Mouse (Mus musculus) lung, adult 2 months (tissue): Measurements from ENCODE around the gene Spon1. TPM values are rescaled to one million over a fixed set of nuclear protein-coding genes. Genes with fewer than 3 reads are reported as not detected.

ENCODE experiments used
- DNase-seq: peaks from one replicate; pipeline ENCODE4 v3.0.0; 2022
- H3K4me1 ChIP-seq: fragments of 200-500 bp; 2 replicates; pipeline ENCODE4 v1.6.1; 2011; ENCODE audit warnings: low read length; ENCODE audit not compliant: control insufficient read depth, insufficient read depth
- H3K4me3 ChIP-seq: fragments of 200-500 bp; replicated peaks from 2 replicates; pipeline ENCODE3; 2011; ENCODE audit warnings: low read depth, mild to moderate bottlenecking, control low read depth, low read length; ENCODE audit errors: extremely low read depth
- CTCF ChIP-seq: fragments of 200-500 bp; IDR thresholded peaks from 2 replicates; pipeline ENCODE4 v1.5.1; 2011; ENCODE audit warnings: mild to moderate bottlenecking, low read length, control low read depth; ENCODE audit not compliant: insufficient read depth
- POLR2A ChIP-seq: fragments of 200-500 bp; IDR thresholded peaks from 2 replicates; pipeline ENCODE4 v1.6.1; 2011; ENCODE audit warnings: low read depth, mild to moderate bottlenecking, control low read depth, low read length, borderline replicate concordance; ENCODE audit errors: extremely low read depth
- WGBS: fragments of 180-500 bp; shearing (Covaris S2); methylation state at CpG from one replicate; pipeline ENCODE4 v1.1.7; 2018; 5-methylcytosine and 5-hydroxymethylcytosine counted together
- polyA plus RNA-seq: library from polyadenylated mRNA; depleted of rRNA; stranded (reverse); fragments of >200 nt; gene quantifications from 2 replicates; pipeline ENCODE4 v1.2.3, GENCODE M21; 2012

Gene Spon1
- polyA plus RNA-seq, 1 experiment = 86.6 TPM

DNA sequence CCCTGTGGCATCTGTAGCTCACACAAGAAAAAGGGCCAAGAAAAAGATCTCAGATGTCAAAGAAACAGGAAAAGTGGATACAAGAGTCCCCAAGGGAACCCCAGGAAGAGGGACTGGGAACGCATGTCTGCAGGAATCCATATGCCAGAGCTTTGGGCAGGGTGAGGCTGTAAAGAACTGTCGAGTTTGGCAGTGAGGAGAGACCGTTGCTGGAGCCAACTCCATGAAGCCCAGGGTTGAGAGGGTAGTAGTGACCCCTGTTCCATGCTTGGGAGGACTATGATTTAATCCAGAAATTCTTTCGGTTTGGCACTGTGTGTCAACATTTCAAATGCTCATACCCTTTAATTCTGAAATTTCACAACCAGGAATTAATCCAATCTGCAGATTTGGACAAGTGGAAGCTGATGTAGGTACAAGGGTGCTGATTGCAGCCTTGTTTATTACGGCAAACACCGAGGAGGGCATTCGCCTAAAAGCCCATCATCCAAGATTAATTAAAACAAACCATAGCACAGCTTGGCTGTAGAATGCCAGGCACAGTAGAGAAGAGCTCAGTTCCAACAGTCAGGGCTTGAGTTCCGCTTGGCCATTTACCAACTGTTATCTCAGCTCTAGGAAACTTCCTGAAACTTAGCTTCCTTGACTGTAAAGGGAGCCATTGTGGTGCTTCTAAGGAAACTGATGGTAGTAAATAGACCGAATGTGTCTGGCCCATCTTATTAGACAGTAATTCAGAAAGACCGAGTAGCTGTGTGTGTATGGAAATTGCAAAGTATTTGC, 45.8 kb downstream of the Spon1 start:
- Histone ChIP-seq H3K4me1 (no peaks in the 10 kb centered on the region), H3K4me3 (no peak overlapping the region)
- TF ChIP-seq CTCF (no peak), POLR2A (no peak)
- DNase-seq = no peak
- 41% methylated on average over 10 of the region's 10 CpGs for WGBS

DNA sequence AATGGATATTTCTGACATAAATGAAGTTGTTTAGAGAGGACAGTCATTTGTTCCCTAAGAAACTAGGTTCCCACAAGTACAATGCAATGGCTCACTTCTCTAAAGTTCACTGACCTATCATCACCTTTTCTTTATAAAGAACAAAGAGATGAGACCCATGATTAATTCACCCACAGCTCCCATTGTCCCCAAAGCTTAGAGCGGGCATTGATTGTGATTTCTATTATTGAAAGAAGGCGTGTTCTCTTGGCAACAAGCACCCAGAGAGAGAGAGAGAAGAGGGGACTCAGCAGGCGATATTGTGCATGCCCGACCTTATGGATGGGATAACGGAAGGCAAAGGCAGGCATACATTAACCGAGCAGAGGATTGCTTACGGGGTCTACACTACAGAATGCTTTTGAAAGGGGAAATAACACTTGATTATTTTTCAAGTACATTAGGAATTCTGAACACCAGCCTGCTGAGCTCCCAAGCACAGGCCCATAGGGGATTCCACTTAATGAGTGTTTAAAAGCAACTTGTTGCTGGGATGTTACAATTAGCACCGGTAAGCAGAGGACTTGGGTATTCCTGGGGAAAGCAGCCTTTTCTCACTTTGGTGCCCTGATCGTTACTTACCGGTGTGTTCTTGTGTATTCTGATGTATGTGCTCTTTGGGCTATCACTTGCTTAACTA, 48.4 kb downstream of the Spon1 start:
- WGBS = 95% methylated on average over 10 of the region's 10 CpGs

DNA sequence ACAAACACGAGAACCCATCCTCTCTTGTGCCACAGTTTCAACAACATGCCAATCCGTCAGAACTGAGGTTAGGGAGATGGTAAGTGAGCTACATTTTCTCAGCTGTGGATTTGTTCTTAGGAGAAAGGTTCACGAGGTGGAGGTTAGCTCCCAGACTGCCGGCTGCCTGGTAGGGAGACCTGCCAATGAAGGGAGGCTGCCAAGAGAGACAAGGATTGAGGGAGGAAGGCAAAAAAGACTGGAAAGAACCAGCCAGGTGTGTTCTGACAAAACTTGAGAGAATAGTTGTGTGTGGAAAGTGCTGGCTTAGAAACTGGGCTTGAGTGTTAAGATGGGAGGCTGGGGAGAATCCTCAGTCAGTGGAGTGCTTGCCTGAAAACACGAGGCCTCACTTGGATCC, 49.9 kb downstream of the Spon1 start:
- TF ChIP-seq CTCF = no peak
- no peak for TF ChIP-seq POLR2A
- 63% methylated on average over 5 of the region's 5 CpGs for WGBS
- DNase-seq = no peak
- no peaks in the 10 kb centered on the region for H3K4me1 ChIP-seq
- no peak overlapping the region for H3K4me3 ChIP-seq

More for the DNA sequence above, 48.4 kb downstream of the Spon1 start:
- TF ChIP-seq POLR2A = no peak
- TF ChIP-seq CTCF = no peak
- no peak overlapping the region for H3K4me3 ChIP-seq
- DNase-seq = no peak
- H3K4me1 ChIP-seq = no peaks in the 10 kb centered on the region

DNA sequence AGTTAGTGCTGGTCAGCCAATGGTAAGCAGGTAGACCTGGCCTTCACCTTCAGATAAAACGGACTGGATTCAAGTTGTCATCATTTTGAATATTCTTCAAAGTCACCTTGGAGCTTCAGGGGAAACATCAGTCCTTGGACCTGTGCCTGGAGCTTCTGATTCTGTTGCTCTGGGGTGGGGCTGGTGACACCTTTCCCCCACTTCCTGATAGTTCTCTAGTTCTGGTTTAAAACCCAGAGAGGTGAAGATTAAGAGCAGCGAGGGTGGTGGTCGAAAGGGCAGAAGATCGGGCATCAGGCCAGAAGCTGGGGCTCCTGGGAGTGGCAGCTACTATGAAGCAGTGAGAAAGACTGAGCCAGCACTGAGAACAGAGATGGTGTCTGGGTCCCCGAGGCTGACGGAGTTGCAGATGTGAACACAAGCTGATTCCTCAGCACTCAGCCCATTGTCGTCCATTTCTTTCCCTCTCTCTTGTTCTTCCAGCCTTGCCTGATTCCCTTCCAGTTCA, 51.1 kb downstream of the Spon1 start:
- Histone ChIP-seq H3K4me3 (no peak overlapping the region), H3K4me1 (no peaks in the 10 kb centered on the region)
- TF ChIP-seq POLR2A (no peak), CTCF (no peak)
- 56% methylated on average over 7 of the region's 7 CpGs for WGBS
- no peak for DNase-seq

DNA sequence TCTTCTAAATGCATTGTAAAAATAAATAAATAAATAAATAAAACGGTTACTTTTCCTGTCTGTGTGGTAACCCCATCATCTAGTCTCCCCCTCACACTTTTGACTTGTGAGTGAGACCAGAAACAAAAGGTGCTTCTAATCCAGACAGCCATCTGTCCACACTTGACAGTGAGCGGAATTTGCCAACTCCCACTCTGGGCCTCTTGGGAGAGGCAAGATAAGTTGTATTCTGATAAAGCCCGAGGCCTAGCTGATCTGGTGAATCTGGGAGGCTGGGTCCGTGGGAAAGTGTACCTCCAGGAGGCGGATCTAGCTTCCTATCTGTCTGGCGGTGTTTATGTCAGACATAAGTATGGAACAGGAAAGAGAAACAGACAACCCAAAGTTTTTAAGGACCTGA, 52.3 kb downstream of the Spon1 start:
- no peak for DNase-seq
- H3K4me1 ChIP-seq = no peaks in the 10 kb centered on the region
- 37% methylated on average over 6 of the region's 6 CpGs for WGBS
- H3K4me3 ChIP-seq = no peak overlapping the region
- no peak for TF ChIP-seq CTCF
- no peak for TF ChIP-seq POLR2A

DNA sequence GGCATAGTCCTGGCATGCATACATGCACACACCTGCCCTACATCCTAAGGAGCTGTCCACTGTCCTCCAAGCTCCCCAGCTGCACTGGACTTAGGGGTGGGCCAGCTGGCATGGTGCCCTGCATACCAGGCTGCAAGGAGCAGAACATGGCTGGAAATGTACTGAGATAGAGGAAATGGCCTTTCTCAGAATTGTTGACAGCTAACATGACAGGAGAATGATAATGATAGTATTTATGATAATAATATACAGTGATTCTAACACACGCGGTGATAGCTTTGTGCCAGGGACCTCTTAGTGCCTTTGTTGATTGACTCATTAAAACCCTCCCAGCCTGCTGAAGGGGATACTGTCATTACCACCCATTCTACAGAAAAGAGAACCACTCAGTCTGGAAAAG, 54.4 kb downstream of the Spon1 start:
- DNase-seq = no peak
- TF ChIP-seq CTCF (no peak), POLR2A (no peak)
- H3K4me1 ChIP-seq = no peaks in the 10 kb centered on the region
- H3K4me3 ChIP-seq = no peak overlapping the region
- 30% methylated on average over 2 of the region's 2 CpGs for WGBS

DNA sequence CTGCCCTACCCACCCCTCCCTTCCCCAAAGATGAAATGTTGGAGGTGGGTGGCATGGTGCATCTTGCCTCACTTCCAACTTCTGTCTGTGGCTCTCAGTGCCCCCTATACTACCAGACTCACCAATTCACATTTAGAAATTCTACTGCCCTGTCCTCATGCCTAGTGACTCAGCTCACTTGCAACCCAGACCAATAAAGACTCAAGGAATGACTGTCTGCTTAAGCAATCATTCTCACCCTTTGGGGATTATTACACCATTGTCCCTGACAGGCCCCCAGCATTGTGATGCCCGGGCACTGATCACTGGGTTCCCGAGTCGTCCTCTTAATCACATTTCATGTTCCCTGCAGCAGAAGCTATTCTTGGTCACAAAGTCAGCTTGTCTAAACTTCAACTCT, 57.2 kb downstream of the Spon1 start:
- Histone ChIP-seq H3K4me1 (no peaks in the 10 kb centered on the region; the same call in 1 of the 2 replicates), H3K4me3 (no peak overlapping the region)
- DNase-seq = no peak
- WGBS = 38% methylated on average over 3 of the region's 3 CpGs
- TF ChIP-seq POLR2A (no peak), CTCF (no peak)

DNA sequence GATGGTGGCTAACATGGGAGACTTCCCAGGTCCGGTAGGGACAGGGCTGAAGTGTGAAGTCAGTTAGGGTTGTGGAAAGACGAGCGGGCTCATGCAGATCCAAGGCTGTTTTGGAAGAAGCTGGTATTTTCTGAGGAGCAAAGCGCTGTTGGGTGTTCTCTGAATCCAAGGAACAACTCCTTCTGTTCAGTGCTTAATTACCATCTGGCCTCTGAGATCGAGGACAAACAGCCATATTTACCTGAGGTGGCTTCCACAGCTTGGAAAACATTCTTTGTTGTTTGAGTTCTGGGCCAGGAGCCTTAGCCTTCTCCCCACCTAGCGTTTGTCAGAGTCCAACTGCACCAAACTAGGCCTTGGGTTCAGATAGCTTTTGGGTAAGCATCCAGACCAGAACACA, 58.9 kb downstream of the Spon1 start:
- TF ChIP-seq POLR2A (no peak), CTCF (no peak)
- Histone ChIP-seq H3K4me3 (no peak overlapping the region), H3K4me1 (no peaks in the 10 kb centered on the region; the same call in 1 of the 2 replicates)
- WGBS = 83% methylated on average over 6 of the region's 6 CpGs
- no peak for DNase-seq

DNA sequence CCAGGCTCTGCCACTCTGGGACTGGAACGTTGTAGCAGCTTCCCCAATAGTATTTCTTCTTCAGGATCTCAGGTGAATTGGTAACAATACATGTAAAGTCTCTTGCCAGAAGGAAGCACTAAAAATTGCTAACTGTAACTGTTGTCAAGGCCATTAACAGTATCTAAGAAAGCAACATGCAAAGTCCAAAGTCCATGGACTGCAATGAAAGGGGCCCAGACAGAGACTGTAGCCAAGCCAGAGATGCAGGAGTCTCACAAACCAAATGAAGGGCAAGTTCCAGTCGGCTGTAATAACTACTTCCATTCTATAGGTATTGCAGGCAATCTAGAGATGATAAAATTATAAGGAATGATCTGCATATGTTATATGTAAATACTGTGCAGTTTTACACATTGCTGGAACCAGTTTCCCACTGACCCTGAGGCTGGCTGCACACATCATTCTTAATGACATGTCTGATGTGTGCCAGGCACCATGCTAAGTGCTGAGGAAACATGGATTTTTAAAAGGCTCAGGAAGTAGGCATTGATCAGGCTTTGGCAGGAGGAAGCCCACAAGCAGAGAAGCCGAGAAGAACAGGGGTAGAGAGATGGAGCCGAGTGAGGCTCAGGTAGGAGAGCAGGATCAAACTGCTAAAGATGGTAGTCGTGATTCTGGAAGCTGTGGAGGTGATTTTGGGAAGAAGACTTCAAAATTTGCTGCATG, 59.9 kb downstream of the Spon1 start:
- H3K4me1 ChIP-seq = no peaks in the 10 kb centered on the region; the same call in 1 of the 2 replicates
- no peak for DNase-seq
- WGBS = 62% methylated on average over 5 of the region's 5 CpGs
- no peak for TF ChIP-seq POLR2A
- TF ChIP-seq CTCF = no peak
- H3K4me3 ChIP-seq = no peak overlapping the region
